Mouse (Mus musculus): Measurements from ENCODE around the gene Prmt7.

Prmt7 gene

DNA sequence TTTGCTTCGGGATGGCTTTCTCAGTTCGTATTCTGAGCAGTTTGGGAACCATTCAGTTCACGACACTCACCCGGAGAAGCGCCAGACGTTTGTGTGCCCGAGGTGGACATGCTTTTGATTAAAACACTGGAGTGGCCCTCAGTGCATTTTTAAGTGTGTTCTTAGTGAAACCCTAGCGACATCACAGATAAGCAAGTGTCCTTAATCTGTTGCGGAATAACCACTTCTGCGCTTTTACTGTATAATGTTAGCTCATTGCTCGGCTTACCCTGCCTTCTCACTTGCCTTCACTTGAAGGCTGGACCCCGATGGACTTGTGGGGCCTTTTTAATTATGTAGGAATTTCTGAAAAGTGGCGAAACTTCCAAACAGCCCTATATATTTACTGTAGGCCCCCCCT, 685 bp downstream of the Prmt7 start:
- in situ Hi-C loops (cut with MboI; ENCODE audit: unreplicated experiment in 2 of 2), result loop anchor here (5.0 to 10.0 kb wide), 2 partner anchors 191 to 193 kb away; no protein-coding TSS in a partner anchor

DNA sequence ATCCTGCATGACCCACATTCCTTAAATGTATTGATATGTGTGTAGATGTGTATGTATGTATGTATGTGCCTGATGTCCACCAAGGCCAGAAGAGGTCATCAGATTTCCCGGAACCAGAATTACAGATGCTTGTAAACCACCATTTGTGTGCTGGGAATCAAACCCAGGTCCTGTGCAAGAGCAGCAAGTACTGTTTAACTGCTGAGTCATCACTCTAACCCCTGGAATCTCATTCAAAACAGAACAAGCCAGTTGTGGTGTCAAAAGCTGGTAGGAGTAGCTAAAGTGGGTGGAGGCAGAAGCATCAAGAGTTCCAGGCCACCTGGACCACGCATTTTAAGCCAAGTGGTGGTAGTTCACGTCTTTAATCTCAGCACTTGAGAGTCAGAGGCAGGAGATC, 3.2 kb downstream of the Prmt7 start:
- in situ Hi-C loops (cut with MboI; ENCODE audit: unreplicated experiment in 2 of 2), result loop anchor here (5.0 to 10.0 kb wide), 2 partner anchors 188 to 191 kb away; no protein-coding TSS in a partner anchor

DNA sequence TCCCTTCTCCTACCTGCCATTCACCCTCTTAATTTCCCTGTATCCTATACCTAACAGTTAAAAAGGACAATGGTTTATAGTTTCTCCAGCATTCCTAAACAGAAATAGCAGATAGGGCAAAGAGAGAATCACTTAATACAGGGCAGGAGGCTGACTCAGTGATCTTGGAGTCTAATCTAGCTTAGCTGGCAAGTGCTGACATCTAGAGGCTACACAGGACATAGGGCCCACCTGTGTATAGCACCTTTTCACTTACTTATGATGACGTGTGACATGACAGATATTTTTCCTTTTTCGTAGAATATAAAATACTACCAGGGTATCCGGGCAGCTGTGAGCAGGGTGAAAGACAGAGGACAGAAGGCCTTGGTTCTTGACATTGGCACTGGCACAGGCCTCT, 8.9 kb downstream of the Prmt7 start:
- in situ Hi-C loops (cut with MboI; ENCODE audit: unreplicated experiment in 2 of 2), result loop anchor here in 1 of 2 experiments (10.0 kb wide), 1 partner anchor 185 kb away; no protein-coding TSS in a partner anchor

DNA sequence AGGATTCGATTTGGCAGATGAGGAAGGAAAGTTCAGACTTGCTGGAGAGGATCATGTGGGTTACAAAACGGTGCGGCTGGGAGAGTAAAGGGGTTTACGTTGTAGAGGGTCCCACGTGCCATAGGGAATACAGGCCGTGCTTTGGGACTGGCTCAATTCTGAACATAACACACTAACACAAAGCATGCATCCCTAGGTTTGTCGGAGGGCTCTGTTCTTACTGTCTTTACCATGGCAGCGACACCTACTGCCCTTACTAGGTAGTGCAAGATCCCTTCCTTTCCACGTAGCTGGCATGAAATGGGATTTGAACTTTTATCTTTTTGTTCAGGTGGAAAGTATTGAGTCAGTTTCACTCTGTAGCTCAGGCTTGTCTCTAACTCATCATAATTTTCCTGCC, 15.9 kb downstream of the Prmt7 start:
- in situ Hi-C loops (cut with MboI; ENCODE audit: unreplicated experiment in 2 of 2), result no loop called here

DNA sequence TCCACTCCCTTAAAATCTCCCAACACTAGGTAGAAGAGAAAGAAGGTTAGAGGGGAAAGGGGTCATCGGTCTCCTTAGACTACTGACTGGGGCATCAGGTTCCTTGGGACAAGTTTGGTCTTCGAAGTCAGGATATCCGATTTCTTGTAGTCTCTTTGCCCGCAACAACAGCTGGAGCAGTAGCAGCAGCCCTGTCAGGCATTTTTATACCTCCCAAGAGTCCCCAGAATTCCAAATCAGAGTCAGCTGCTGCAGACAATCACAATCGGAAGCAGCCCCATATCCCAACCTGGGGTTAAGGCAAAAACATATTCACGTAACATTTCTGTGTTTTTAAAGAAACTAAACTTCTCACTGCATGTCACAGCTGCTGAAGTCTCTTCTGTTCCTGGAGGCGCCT, 20.8 kb downstream of the Prmt7 start:
- in situ Hi-C loops (cut with MboI; ENCODE audit: unreplicated experiment in 2 of 2), result no loop called here

DNA sequence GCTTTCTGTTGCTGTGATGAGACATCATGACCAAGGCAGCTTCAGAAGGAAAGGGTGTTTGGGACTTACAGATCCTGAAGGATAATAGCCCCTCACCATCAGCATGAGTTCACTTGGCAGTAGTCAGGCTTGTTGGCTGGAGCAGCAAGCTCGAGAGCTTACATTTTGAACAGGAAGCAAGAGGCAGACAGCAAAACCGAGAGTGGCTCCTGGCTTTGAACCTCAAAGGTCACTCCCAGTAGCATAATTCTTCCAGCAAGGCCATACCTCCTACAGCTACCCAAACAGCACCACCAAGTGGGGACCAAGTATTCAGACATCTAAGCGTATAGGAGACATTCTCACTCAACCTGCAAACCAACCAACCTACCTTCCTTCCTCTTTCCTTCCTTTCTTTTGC, 22.0 kb downstream of the Prmt7 start:
- in situ Hi-C loops (cut with MboI; ENCODE audit: unreplicated experiment in 2 of 2), result no loop called here

DNA sequence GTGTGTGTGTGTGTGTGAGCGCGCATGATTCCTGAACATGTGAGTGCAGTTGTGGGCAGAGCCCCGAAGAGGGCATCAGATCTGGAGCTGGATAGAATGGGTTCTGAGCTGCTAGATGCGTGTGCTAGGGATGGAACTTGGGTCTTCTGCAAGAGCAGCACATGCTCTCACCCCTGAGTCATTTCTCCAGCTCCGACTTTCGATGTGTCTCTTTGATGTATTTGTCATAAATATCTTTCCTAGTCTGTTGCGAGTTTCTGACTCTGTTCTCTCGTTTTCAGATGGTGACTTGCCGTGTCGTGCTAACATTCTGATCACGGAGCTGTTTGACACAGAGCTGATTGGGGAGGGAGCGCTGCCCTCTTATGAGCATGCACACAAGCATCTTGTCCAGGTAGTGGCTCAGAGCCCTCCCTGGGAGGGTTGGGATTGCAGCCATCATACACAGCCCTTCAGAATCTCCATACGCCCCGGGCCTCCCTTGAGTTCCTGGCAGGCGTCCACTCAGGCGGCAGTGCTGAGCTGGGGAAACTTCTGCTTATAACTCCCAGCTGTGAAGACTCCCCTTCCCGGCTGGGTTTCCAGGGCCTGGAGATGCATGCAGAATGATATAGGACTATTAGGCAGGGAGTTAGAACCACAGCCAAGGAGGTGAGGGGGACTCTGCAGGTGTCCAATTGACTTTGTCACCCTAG, 24.0 kb downstream of the Prmt7 start:
- in situ Hi-C loops (cut with MboI; ENCODE audit: unreplicated experiment in 2 of 2), result no loop called here

DNA sequence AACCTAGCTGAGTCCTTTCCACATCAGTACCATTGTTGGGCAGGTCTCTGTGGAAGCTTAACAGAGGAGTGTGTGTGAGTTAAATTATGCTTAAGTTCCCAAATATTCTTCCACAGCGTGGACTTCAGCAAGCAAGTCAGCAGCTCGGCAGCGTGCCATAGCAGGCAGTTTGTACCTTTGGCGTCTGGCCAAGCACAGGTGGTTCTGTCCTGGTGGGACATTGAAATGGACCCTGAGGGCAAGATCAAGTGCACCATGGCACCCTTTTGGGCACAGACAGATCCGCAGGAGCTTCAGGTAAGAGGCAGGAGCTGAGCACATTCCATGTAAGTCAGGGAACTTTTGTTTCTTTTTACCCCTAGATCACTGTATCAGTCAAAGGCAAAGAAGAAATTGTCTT, 26.4 kb downstream of the Prmt7 start:
- in situ Hi-C loops (cut with MboI; ENCODE audit: unreplicated experiment in 2 of 2), result no loop called here

DNA sequence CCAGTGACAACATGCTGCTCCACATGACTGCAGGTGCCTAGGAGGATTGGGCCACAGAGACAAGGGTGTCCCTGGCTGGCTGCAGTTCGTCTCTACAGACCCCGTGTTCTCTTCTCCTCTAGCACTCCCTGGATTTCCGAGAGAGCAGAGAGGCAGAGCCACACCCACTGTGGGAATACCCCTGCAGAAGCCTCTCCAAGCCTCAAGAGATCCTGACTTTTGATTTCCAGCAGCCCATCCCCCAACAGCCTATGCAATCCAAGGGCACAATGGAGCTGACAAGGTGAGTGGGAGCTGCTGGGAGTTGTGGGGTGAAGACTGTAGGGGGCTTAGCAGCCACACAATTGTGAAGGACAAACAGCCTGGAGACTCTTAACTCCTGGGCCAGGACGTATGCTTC, 39.5 kb downstream of the Prmt7 start:
- in situ Hi-C loops (cut with MboI; ENCODE audit: unreplicated experiment in 2 of 2), result loop anchor here in 1 of 2 experiments (25.0 kb wide), 1 partner anchor 412 kb away; no protein-coding TSS in a partner anchor

DNA sequence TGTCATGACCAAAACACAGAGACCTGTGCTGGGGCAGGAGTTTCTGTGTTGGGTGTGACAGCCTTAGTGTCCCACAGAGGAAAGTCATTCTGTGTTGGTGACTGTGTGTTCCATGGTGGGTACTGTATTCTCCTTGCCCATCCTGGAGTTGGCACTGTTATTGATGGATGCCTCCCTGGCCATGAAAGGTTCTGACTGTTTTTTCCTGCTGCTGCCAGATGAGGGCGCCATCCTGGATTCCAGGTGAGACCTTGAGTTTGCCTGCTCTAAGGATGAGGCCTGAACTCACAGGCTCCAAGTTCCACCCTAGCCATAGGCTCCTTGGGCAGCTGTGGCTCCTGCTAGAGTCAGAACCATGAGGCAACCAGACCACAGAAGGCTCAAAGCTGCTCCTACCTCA, 47.4 kb downstream of the Prmt7 start:
- in situ Hi-C loops (cut with MboI; ENCODE audit: unreplicated experiment in 2 of 2), result loop anchor here in 1 of 2 experiments (25.0 kb wide), 1 partner anchor 404 kb away; no protein-coding TSS in a partner anchor

DNA sequence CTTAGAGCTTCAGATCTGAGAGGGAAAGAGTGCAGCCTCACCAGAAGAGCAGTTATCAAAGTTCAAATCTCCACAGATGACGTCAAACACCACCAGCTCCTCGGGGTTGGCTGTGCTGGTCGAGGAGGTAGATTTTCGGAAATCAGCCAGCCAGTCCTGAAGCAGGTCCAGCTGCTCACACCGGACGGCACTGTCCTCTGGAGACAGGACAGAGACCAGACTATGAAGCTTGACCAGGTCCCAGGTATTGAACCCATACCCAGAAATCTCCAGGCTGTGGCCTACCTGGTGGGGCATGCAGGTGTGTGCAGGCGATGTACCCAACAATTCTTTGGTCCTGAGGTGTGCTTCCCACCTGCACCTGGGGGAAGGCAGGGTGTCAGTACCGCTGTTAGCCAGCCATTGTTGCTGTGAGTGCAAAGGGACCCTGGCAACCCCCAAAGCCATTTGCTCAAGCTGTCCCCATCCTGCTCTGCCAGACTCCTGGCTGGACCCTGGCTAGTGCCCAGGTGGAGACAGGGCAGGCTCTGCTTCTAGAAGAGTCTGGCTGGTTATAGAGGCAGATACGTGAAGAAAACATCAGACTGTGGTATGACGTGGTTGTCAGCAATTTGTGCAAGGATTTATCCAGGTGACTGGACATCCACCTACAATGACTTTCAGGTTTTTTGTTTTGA, 49.0 kb downstream of the Prmt7 start:
- in situ Hi-C loops (cut with MboI; ENCODE audit: unreplicated experiment in 2 of 2), result loop anchor here in 1 of 2 experiments (25.0 kb wide), 1 partner anchor 403 kb away; no protein-coding TSS in a partner anchor

DNA sequence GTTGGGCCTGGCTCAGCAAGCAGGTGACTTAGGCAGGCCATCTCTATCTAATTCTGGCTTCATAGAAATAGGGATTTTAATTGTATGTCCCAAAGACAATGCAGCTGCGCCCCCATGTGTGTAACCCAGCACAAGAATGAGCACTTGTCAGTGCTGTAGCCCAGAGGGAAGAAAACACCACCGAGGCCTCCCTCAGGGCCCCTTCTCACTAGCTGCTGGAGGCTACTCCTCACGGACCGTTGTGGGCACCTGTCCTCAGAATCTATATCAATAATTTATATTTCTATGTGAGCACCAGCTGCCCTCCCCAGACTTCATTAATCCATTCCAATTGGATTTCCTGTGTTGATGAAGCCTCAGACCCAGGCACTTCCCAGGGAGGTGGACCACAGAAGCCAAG, 50.2 kb downstream of the Prmt7 start:
- in situ Hi-C loops (cut with MboI; ENCODE audit: unreplicated experiment in 2 of 2), result loop anchor here in 1 of 2 experiments (25.0 kb wide), 1 partner anchor 401 kb away; no protein-coding TSS in a partner anchor

DNA sequence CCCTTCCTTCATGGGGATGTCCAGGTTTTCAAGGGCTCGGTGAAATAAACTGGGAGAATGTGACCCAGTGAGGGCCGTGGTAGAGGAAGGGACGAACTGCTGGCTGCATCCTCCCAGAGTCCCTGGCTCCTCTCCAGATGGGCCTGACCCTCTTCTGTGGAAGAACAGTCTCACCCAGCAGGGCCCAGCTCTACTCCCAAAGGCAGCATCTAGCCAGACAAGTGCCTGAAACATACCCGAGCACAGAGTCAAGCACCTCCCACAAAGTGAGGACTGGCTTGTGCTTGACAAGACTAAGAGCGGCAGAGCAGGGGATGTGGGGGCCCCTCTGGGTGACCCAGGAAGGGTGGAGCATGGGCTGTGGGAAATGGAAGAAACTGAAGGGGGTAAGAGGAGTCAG, 51.6 kb downstream of the Prmt7 start:
- in situ Hi-C loops (cut with MboI; ENCODE audit: unreplicated experiment in 2 of 2), result loop anchor here in 1 of 2 experiments (25.0 kb wide), 1 partner anchor 400 kb away; no protein-coding TSS in a partner anchor

DNA sequence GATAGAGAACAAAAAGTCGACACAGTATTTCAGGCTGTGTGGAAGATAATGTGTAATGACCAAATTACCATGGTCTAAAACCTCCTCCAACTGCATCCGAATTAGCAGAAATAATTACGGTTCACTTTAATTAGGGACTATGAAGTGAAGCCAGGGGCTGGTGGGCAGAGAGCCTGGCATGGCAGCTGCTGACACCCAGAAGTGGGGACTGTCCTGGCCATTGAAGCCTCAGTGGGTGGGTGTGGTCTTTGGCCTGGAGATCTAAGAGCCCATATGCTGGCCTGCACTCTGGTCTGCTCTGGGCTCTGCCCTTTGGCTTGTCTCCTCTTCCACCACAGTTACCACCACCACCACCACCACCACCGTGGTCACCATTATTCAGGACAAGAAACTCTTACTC, 53.2 kb downstream of the Prmt7 start:
- in situ Hi-C loops (cut with MboI; ENCODE audit: unreplicated experiment in 2 of 2), result loop anchor here in 1 of 2 experiments (25.0 kb wide), 1 partner anchor 398 kb away; no protein-coding TSS in a partner anchor

DNA sequence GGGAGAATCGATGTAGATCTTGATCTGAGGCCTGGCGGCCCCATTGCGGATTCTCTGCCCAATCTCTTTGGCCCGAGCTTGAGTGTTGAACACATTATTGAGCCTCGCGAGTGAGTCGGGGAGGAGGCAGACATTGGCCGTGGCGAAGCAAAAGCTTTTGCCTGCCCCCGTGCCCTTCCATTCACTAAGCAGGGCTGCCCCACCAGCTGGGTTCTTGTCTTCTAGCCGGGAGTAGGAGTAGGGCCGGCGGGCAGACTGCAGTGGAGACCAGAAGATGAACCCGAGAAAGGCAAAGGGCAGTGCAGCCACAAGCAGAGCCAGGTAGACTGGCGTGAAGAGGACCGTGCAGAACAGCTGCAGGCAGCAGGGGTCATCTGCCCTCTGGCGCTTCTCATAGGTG, 54.7 kb downstream of the Prmt7 start:
- in situ Hi-C loops (cut with MboI; ENCODE audit: unreplicated experiment in 2 of 2), result loop anchor here in 1 of 2 experiments (25.0 kb wide), 1 partner anchor 397 kb away; no protein-coding TSS in a partner anchor

DNA sequence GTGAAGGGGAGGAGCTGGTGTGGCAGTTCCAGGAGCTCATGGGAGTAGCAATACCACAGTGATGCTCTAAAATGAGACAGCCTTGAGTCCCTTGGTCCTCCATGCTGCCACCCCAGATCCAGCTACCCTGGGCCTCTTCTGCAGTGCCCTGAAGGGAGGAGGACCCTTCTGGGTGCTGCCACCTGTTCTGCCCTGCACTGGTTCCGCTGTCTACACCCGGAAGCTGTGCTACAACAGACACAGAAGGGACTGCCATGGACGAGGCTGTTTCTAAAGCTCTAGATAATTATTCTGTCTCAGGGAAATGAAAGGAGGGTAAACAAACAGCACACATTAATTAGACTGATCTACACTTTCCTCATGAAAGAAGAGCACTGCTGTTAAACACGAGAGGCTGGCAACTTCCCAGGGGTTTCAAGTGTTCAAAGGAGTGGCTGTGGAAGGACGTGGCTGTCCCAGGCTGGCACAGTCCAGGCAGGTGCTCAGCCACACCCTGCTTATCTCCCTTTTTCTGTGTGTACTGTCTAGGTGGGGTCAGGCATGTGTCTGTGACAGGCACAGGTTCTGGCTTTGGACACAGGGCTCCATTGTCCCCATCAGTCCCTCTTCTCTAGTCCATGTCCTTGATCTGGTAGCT, 58.1 kb downstream of the Prmt7 start:
- in situ Hi-C loops (cut with MboI; ENCODE audit: unreplicated experiment in 2 of 2), result loop anchor here in 1 of 2 experiments (25.0 kb wide), 1 partner anchor 393 kb away; no protein-coding TSS in a partner anchor

DNA sequence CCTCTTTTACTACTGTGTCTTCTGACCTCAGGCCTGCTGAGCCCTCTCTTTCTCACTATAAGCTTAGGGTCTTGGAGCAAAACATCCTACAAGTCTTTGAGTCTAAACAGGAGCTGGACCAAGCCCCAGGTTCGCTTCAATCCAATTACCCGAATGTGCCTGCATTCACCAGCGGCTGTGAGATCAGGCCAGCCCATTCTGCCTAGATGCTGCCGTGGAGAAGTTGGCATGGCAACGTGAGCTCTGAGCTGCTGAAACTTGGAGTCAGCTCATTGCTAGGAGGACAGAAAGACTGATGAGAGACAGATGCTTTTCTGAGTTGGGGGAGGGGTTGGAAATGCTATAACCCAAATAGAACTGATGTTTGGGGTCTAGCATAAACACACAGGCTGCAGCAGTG, 60.1 kb downstream of the Prmt7 start:
- in situ Hi-C loops (cut with MboI; ENCODE audit: unreplicated experiment in 2 of 2), result loop anchor here in 1 of 2 experiments (25.0 kb wide), 1 partner anchor 391 kb away; no protein-coding TSS in a partner anchor

DNA sequence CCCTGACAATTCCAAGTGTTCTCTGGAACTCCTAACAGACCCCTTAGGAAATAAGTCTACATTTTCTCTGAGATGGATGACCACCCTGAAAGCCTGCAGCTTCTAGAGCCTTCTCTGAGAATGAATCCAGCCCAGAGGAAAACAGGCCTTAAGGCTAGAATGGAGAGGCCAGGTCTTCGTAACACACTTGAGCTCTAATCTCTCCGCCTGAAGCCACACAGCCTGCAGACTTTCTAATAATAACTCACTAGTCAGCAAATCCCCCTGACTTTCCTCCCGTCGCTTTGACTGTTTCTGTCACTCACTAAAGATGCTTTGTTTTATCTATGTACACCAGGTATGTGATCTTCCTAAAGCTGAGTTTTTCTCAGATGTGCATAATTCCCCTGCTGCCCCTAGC, 60.6 kb downstream of the Prmt7 start:
- in situ Hi-C loops (cut with MboI; ENCODE audit: unreplicated experiment in 2 of 2), result loop anchor here in 1 of 2 experiments (25.0 kb wide), 1 partner anchor 391 kb away; no protein-coding TSS in a partner anchor

DNA sequence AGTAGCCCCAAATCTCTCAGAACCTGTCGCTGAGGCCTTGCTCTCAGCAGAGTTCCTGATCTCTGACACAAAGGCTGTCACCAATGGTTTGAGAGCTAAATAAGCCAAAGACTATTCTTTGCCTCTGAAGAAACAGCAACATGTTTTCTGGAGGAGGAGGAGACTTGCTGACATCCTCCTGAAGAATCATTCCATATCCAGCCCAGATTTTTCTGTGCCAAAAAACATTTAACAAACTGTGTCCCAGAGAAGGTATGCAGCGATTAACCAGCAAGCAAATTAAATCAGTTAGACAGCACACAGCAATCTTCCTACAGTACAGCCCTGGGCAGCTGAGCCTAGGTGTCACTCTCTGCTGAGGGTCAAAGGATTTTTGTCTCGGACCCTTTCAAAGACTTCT, 62.7 kb downstream of the Prmt7 start:
- in situ Hi-C loops (cut with MboI; ENCODE audit: unreplicated experiment in 2 of 2), result loop anchor here in 1 of 2 experiments (25.0 kb wide), 1 partner anchor 389 kb away; no protein-coding TSS in a partner anchor

DNA sequence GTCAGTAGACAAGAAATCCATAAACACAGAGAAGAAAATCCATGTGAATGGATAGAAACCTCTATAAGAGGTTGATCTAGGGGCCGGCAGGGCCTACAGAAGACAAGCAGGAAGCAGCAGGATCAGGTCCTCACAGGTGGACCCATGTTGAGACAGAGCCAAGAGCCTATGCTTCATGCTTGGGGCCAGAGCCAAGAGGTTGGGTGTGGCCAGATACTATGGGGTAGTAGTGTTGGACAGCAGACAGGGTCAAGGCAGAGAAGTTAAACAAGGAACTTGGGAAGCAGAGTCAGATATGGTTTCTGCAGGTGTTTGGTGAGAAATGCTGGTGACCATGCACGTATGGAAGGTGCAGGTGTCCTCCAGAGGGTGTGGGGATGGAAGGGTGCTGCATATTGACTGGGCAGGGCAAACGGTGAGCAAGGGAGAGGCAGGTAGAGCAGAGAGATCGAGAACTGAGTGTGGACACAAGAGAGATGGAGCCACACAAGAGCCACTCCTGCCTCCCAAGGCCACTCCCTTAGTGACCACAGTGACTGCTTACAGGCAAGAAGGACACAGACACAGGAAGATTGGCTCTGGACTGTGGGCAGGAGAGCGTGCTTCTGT, 66.1 kb downstream of the Prmt7 start:
- in situ Hi-C loops (cut with MboI; ENCODE audit: unreplicated experiment in 2 of 2), result no loop called here

All from v-Abl transformed pro-B cells (cell line).